Mouse (Mus musculus): ENCODE results near the gene Mptx1.
"Not testable (repeated sequence)": the region's sequence is repeated elsewhere in the genome, so short reads cannot be mapped to it uniquely, and the experiment has no call there.

Mptx1 gene

GRCm38 (mm10) chr1:174330218-174330617 lies at the start of gene Mptx1:
Gene Mptx1, plus strand, starts transcription at chr1:174330518.
- DNase-seq (ENCODE audit: extremely low spot score, low spot score), result no peak

- DNase-seq (ENCODE audit: extremely low spot score, low spot score), result no peak
Observed at GRCm38 (mm10) chr1:174303162-174303561, 27.2 kb upstream of the Mptx1 start.

GRCm38 (mm10) chr1:174317308-174317707 lies 13.0 kb upstream of the Mptx1 start:
- DNase-seq (ENCODE audit: extremely low spot score, low spot score), result no peak

GRCm38 (mm10) chr1:174353636-174354035 lies 23.3 kb downstream of the Mptx1 start:
- DNase-seq (ENCODE audit: extremely low spot score, low spot score), result not testable (repeated sequence)

- DNase-seq (ENCODE audit: extremely low spot score, low spot score), result no peak
Observed at GRCm38 (mm10) chr1:174354640-174355039, 24.3 kb downstream of the Mptx1 start.

- DNase-seq (ENCODE audit: extremely low spot score, low spot score), result no peak
Observed at GRCm38 (mm10) chr1:174364882-174365451, 34.6 kb downstream of the Mptx1 start, which contains the start of gene Olfr417. Gene Olfr417, plus strand, starts transcription at chr1:174365122.

- DNase-seq (ENCODE audit: extremely low spot score, low spot score), result no peak
Observed at GRCm38 (mm10) chr1:174373799-174374198, 43.5 kb downstream of the Mptx1 start.
